Mouse (Mus musculus): ENCODE measurements at regions not wholly inside any gene's neighbourhood (a gene's known extent, or its start where the extent isn't known, plus 50 kb on each side); places are given as distances from the start of the nearest gene placed in this dataset.

GRCm38 (mm10) chr13:53888411-53888810, 167.1 kb downstream of the Drd1 start:
- Histone ChIP-seq H3K9me3 (ENCODE audit: control insufficient read depth, low read length) (no peaks in the 10 kb centered on the region), H3K36me3 (ENCODE audit: control insufficient read depth, insufficient read depth, low read length) (no peaks in the 10 kb centered on the region), H3K4me3 (ENCODE audit: low read depth, low read length) (no peak overlapping the region), H3K27ac (ENCODE audit: low read depth, low read length) (no peak overlapping the region), H3K9ac (ENCODE audit: low read depth, low read length) (no peak overlapping the region), H3K4me2 (replicated peaks; ENCODE audit: low read depth, low read length) (no peak overlapping the region), H3K4me1 (replicated peaks; ENCODE audit: control insufficient read depth, insufficient read depth, low read length) (no peaks in the 10 kb centered on the region), H3K27me3 (ENCODE audit: control insufficient read depth, insufficient read depth, low read length) (no peaks in the 10 kb centered on the region)
- WGBS: 95% methylated on average over 3 of the region's 3 CpGs
- DNase-seq (ENCODE audit: low spot score) (no peak), ATAC-seq (ENCODE audit: low FRiP score) (no peak)

GRCm38 (mm10) chr13:53885756-53886155, 169.7 kb downstream of the Drd1 start:
- WGBS: 87% methylated on average over 10 of the region's 10 CpGs
- H3K36me3 ChIP-seq (ENCODE audit: control insufficient read depth, insufficient read depth, low read length): no peaks in the 10 kb centered on the region
- no peak for ATAC-seq (ENCODE audit: low FRiP score)

GRCm38 (mm10) chr13:53883206-53883605, 172.3 kb downstream of the Drd1 start:
- no peak overlapping the region for H3K9ac ChIP-seq (ENCODE audit: low read depth, low read length)

More at GRCm38 (mm10) chr13:53885756-53886155, 169.7 kb downstream of the Drd1 start:
- no peak overlapping the region for H3K4me2 ChIP-seq (replicated peaks; ENCODE audit: low read depth, low read length)
- H3K27me3 ChIP-seq (ENCODE audit: control insufficient read depth, insufficient read depth, low read length): no peaks in the 10 kb centered on the region
- H3K4me1 ChIP-seq (replicated peaks; ENCODE audit: control insufficient read depth, insufficient read depth, low read length): no peaks in the 10 kb centered on the region
- H3K9me3 ChIP-seq (ENCODE audit: control insufficient read depth, low read length): no peaks in the 10 kb centered on the region
- no peak overlapping the region for H3K9ac ChIP-seq (ENCODE audit: low read depth, low read length)
- H3K27ac ChIP-seq (ENCODE audit: low read depth, low read length): no peak overlapping the region
- no peak overlapping the region for H3K4me3 ChIP-seq (ENCODE audit: low read depth, low read length)
- no peak for DNase-seq (ENCODE audit: low spot score)

GRCm38 (mm10) chr13:53880466-53881250, 174.8 kb downstream of the Drd1 start:
- H3K4me2 ChIP-seq (replicated peaks; ENCODE audit: low read depth, low read length): no peak overlapping the region
- peaks cover 5% of the 10 kb centered on the region; the same call in 1 of the 2 replicates for H3K9me3 ChIP-seq (ENCODE audit: control insufficient read depth, low read length)
- 70% methylated on average over 10 of the region's 10 CpGs for WGBS

More at GRCm38 (mm10) chr13:53883206-53883605, 172.3 kb downstream of the Drd1 start:
- Histone ChIP-seq H3K9me3 (ENCODE audit: control insufficient read depth, low read length) (peaks cover 5% of the 10 kb centered on the region; the same call in 1 of the 2 replicates), H3K4me1 (replicated peaks; ENCODE audit: control insufficient read depth, insufficient read depth, low read length) (no peaks in the 10 kb centered on the region), H3K36me3 (ENCODE audit: control insufficient read depth, insufficient read depth, low read length) (no peaks in the 10 kb centered on the region), H3K4me3 (ENCODE audit: low read depth, low read length) (no peak overlapping the region), H3K27ac (ENCODE audit: low read depth, low read length) (no peak overlapping the region), H3K27me3 (ENCODE audit: control insufficient read depth, insufficient read depth, low read length) (no peaks in the 10 kb centered on the region), H3K4me2 (replicated peaks; ENCODE audit: low read depth, low read length) (no peak overlapping the region)
- DNase-seq (ENCODE audit: low spot score) (no peak), ATAC-seq (ENCODE audit: low FRiP score) (no peak)
- 88% methylated on average over 6 of the region's 6 CpGs for WGBS

GRCm38 (mm10) chr13:53875546-53875945, 180.0 kb downstream of the Drd1 start:
- no peak overlapping the region for H3K4me3 ChIP-seq (ENCODE audit: low read depth, low read length)
- no peaks in the 10 kb centered on the region for H3K4me1 ChIP-seq (replicated peaks; ENCODE audit: control insufficient read depth, insufficient read depth, low read length)
- no peak overlapping the region for H3K27ac ChIP-seq (ENCODE audit: low read depth, low read length)
- no peaks in the 10 kb centered on the region for H3K36me3 ChIP-seq (ENCODE audit: control insufficient read depth, insufficient read depth, low read length)
- peaks cover 5% of the 10 kb centered on the region; the same call in 1 of the 2 replicates for H3K9me3 ChIP-seq (ENCODE audit: control insufficient read depth, low read length)
- DNase-seq (ENCODE audit: low spot score) (no peak), ATAC-seq (ENCODE audit: low FRiP score) (no peak)
- no peak overlapping the region for H3K4me2 ChIP-seq (replicated peaks; ENCODE audit: low read depth, low read length)
- no peak overlapping the region for H3K9ac ChIP-seq (ENCODE audit: low read depth, low read length)
- no peaks in the 10 kb centered on the region for H3K27me3 ChIP-seq (ENCODE audit: control insufficient read depth, insufficient read depth, low read length)
- 75% methylated on average over 4 of the region's 4 CpGs for WGBS

More at GRCm38 (mm10) chr13:53880466-53881250, 174.8 kb downstream of the Drd1 start:
- Histone ChIP-seq H3K36me3 (ENCODE audit: control insufficient read depth, insufficient read depth, low read length) (no peaks in the 10 kb centered on the region), H3K27ac (ENCODE audit: low read depth, low read length) (no peak overlapping the region), H3K27me3 (ENCODE audit: control insufficient read depth, insufficient read depth, low read length) (no peaks in the 10 kb centered on the region), H3K4me3 (ENCODE audit: low read depth, low read length) (no peak overlapping the region), H3K9ac (ENCODE audit: low read depth, low read length) (no peak overlapping the region), H3K4me1 (replicated peaks; ENCODE audit: control insufficient read depth, insufficient read depth, low read length) (no peaks in the 10 kb centered on the region)
- ATAC-seq (ENCODE audit: low FRiP score) (no peak), DNase-seq (ENCODE audit: low spot score) (no peak)

- no peak for DNase-seq (ENCODE audit: low spot score)
- no peaks in the 10 kb centered on the region for H3K36me3 ChIP-seq (ENCODE audit: control insufficient read depth, insufficient read depth, low read length)
- no peaks in the 10 kb centered on the region for H3K9me3 ChIP-seq (ENCODE audit: control insufficient read depth, low read length)
- H3K9ac ChIP-seq (ENCODE audit: low read depth, low read length): no peak overlapping the region
- H3K27ac ChIP-seq (ENCODE audit: low read depth, low read length): no peak overlapping the region
- no peaks in the 10 kb centered on the region for H3K27me3 ChIP-seq (ENCODE audit: control insufficient read depth, insufficient read depth, low read length)
- ATAC-seq (ENCODE audit: low FRiP score): no peak
- 88% methylated on average over 5 of the region's 5 CpGs for WGBS
- no peak overlapping the region for H3K4me2 ChIP-seq (replicated peaks; ENCODE audit: low read depth, low read length)
- H3K4me1 ChIP-seq (replicated peaks; ENCODE audit: control insufficient read depth, insufficient read depth, low read length): no peaks in the 10 kb centered on the region
- no peak overlapping the region for H3K4me3 ChIP-seq (ENCODE audit: low read depth, low read length)
Observed at GRCm38 (mm10) chr13:53865323-53865722, 190.2 kb downstream of the Drd1 start.

- Histone ChIP-seq H3K4me3 (ENCODE audit: low read depth, low read length) (no peak overlapping the region), H3K4me2 (replicated peaks; ENCODE audit: low read depth, low read length) (no peak overlapping the region), H3K36me3 (ENCODE audit: control insufficient read depth, insufficient read depth, low read length) (no peaks in the 10 kb centered on the region), H3K4me1 (replicated peaks; ENCODE audit: control insufficient read depth, insufficient read depth, low read length) (no peaks in the 10 kb centered on the region), H3K9ac (ENCODE audit: low read depth, low read length) (no peak overlapping the region), H3K27me3 (ENCODE audit: control insufficient read depth, insufficient read depth, low read length) (no peaks in the 10 kb centered on the region), H3K27ac (ENCODE audit: low read depth, low read length) (no peak overlapping the region), H3K9me3 (ENCODE audit: control insufficient read depth, low read length) (no peaks in the 10 kb centered on the region)
- DNase-seq (ENCODE audit: low spot score) (no peak), ATAC-seq (ENCODE audit: low FRiP score) (no peak)
- 58% methylated on average over 4 of the region's 4 CpGs for WGBS
Observed at GRCm38 (mm10) chr13:53862336-53862735, 193.2 kb downstream of the Drd1 start.

GRCm38 (mm10) chr13:53854196-53854595, 201.3 kb downstream of the Drd1 start:
- H3K4me1 ChIP-seq (replicated peaks; ENCODE audit: control insufficient read depth, insufficient read depth, low read length): no peaks in the 10 kb centered on the region
- no peak for DNase-seq (ENCODE audit: low spot score)
- H3K27me3 ChIP-seq (ENCODE audit: control insufficient read depth, insufficient read depth, low read length): no peaks in the 10 kb centered on the region
- H3K4me2 ChIP-seq (replicated peaks; ENCODE audit: low read depth, low read length): no peak overlapping the region
- ATAC-seq (ENCODE audit: low FRiP score): no peak
- no peaks in the 10 kb centered on the region for H3K36me3 ChIP-seq (ENCODE audit: control insufficient read depth, insufficient read depth, low read length)
- no peak overlapping the region for H3K9ac ChIP-seq (ENCODE audit: low read depth, low read length)
- H3K9me3 ChIP-seq (ENCODE audit: control insufficient read depth, low read length): no peaks in the 10 kb centered on the region
- no peak overlapping the region for H3K4me3 ChIP-seq (ENCODE audit: low read depth, low read length)
- WGBS: 66% methylated on average over 2 of the region's 2 CpGs
- H3K27ac ChIP-seq (ENCODE audit: low read depth, low read length): no peak overlapping the region

GRCm38 (mm10) chr13:53850146-53850545, 205.4 kb downstream of the Drd1 start:
- Histone ChIP-seq H3K36me3 (ENCODE audit: control insufficient read depth, insufficient read depth, low read length) (no peaks in the 10 kb centered on the region), H3K9me3 (ENCODE audit: control insufficient read depth, low read length) (no peaks in the 10 kb centered on the region), H3K27ac (ENCODE audit: low read depth, low read length) (no peak overlapping the region), H3K27me3 (ENCODE audit: control insufficient read depth, insufficient read depth, low read length) (no peaks in the 10 kb centered on the region), H3K4me3 (ENCODE audit: low read depth, low read length) (no peak overlapping the region), H3K4me2 (replicated peaks; ENCODE audit: low read depth, low read length) (no peak overlapping the region), H3K4me1 (replicated peaks; ENCODE audit: control insufficient read depth, insufficient read depth, low read length) (no peaks in the 10 kb centered on the region), H3K9ac (ENCODE audit: low read depth, low read length) (no peak overlapping the region)
- WGBS: 85% methylated on average over 9 of the region's 9 CpGs
- ATAC-seq (ENCODE audit: low FRiP score) (no peak), DNase-seq (ENCODE audit: low spot score) (no peak)
